Mouse (Mus musculus): ENCODE results near the gene Foxp1.

DNA sequence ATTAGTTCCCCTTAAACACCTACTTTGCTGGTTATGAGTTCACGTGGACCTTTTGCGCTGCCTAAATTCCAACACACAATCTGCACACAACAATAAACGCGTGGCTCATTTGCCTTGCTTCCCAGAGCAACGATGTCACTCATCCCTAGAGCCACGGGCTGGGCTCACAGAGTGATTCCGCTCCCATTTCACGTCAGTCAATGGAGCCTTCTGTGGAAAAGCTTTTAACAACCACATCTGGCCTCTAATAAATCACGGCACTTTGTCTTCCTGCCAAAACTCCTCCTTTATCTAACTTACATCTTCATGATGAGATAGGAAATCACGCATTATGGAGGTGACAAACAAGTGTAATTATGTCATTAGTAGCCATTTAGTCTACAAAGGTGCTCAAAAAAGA is 174.7 kb downstream of the Foxp1 start:
- TF ChIP-seq CTCF (IDR thresholded peaks at IDR 0.05) (no peak), EP300 (IDR thresholded peaks at IDR 0.05) (no peak)
